Mouse (Mus musculus) heart, embryonic 10.5 days (tissue): ENCODE data around the gene Spen. TPM values are rescaled to one million over a fixed set of nuclear protein-coding genes. Genes with fewer than 3 reads are reported as not detected.
A peak's percentile ranks its signal among the peaks of the same experiment; 100 is the strongest.
"Not testable (repeated sequence)": the region's sequence is repeated elsewhere in the genome, so short reads cannot be mapped to it uniquely, and the experiment has no call there.

Source experiments
- DNase-seq: peaks from one replicate; pipeline ENCODE4 v3.0.0-alpha.2; 2017; ENCODE audit warnings: low spot score
- H3K27ac ChIP-seq: fragments of 300-500 bp; sonication (generic); 2 replicates; pipeline ENCODE4 v1.5.1; 2016; ENCODE audit warnings: mild to moderate bottlenecking
- H3K27me3 ChIP-seq: fragments of 300-500 bp; sonication (generic); 2 replicates; pipeline ENCODE4 v1.6.1; 2016; ENCODE audit warnings: mild to moderate bottlenecking; ENCODE audit not compliant: poor library complexity, insufficient read depth, severe bottlenecking
- H3K36me3 ChIP-seq: fragments of 300-500 bp; sonication (generic); 2 replicates; pipeline ENCODE4 v1.6.1; 2016; ENCODE audit warnings: mild to moderate bottlenecking, moderate library complexity
- H3K4me1 ChIP-seq: fragments of 300-500 bp; sonication (generic); 2 replicates; pipeline ENCODE4 v1.6.1; 2016; ENCODE audit warnings: mild to moderate bottlenecking
- H3K4me3 ChIP-seq: fragments of 300-500 bp; sonication (generic); 2 replicates; pipeline ENCODE4 v1.5.1; 2016; ENCODE audit warnings: mild to moderate bottlenecking, moderate library complexity
- H3K9me3 ChIP-seq: fragments of 300-500 bp; sonication (generic); 2 replicates; pipeline ENCODE4 v1.6.1; 2016; ENCODE audit warnings: mild to moderate bottlenecking, moderate library complexity
- WGBS: fragments of 180-500 bp; shearing (Covaris S2); methylation state at CpG from one replicate; pipeline ENCODE4 v1.1.7; 2016; 5-methylcytosine and 5-hydroxymethylcytosine counted together
- polyA plus RNA-seq: library from polyadenylated mRNA; unstranded; fragments of >200 nt; fragmentation: Nextera tagmentation; extraction: Ambion mirVana; gene quantifications from 2 replicates; pipeline ENCODE4 v1.2.1, GENCODE M21; 2016

Spen gene
- polyA plus RNA-seq, 1 experiment from 2014 or later: 8.4 TPM

DNA sequence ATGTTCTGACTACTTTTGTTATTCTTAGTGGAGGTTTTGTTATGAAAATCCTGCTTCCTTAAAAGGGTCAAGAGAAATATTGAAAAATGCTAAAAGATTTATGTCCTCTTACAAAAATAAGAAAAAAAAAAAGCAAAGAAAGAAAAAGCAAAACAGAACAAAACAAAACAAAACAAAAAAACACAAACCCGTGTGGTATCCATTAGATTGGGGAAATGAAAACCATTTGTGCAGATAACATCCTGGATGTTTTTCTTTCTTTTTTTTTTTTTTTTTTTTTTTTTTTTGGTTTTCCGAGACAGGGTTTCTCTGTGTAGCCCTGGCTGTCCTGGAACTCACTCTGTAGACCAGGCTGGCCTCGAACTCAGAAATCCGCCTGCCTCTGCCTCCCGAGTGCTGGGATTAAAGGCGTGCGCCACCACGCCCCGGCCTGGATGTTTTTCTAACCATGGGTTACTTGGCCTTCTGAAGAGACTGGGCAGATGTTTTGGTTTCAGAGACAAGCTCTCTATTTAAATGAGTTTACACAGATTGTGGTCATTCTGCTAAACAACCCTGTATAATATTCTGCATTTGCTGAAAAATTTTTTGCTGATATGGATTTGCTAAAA lies 16.0 kb upstream of the Spen start:
- not testable (repeated sequence) for H3K36me3 ChIP-seq, H3K27me3 ChIP-seq, H3K27ac ChIP-seq, DNase-seq, H3K9me3 ChIP-seq, H3K4me3 ChIP-seq
- WGBS: 84% methylated on average over 8 of the region's 9 CpGs
- H3K4me1 ChIP-seq: peaks cover 19% of the 10 kb centered on the region

- Histone ChIP-seq H3K27ac (no peak overlapping the region), H3K4me1 (peaks cover 6% of the 10 kb centered on the region), H3K27me3 (no peaks in the 10 kb centered on the region), H3K9me3 (no peaks in the 10 kb centered on the region), H3K36me3 (no peaks in the 10 kb centered on the region), H3K4me3 (no peak overlapping the region)
- DNase-seq: no peak
- 35% methylated on average over 2 of the region's 2 CpGs for WGBS
Observed at GRCm38 (mm10) chr4:141552484-141552883, 14.1 kb upstream of the Spen start.

DNA sequence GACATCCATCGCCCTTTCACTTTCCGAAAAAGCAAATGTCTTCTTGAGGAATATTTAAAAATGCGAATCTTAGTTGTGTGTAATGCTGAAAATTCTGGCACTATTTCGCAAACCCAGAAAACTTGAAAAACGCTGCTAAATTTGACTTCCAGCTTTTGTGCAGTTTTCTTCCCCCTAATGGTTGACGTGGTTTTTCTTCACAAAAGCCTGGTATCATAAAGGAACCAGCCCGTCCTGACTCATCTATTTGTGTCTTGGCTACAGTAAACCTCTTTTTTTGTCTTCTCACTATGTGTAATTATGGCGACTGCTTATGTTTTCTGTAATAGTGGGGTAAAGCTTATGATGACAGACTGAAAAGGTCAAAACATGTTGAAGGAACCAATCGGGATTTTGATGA lies 8.9 kb upstream of the Spen start:
- no peaks in the 10 kb centered on the region for H3K27me3 ChIP-seq
- no peak for DNase-seq
- no peaks in the 10 kb centered on the region for H3K9me3 ChIP-seq
- WGBS: 25% methylated on average over 9 of the region's 9 CpGs
- peak overlapping the region; percentile 77 for H3K4me3 ChIP-seq
- H3K27ac ChIP-seq: peak overlapping the region; percentile 98
- peaks cover 13% of the 10 kb centered on the region for H3K4me1 ChIP-seq
- no peaks in the 10 kb centered on the region for H3K36me3 ChIP-seq

GRCm38 (mm10) chr4:141546334-141547200 lies 8.2 kb upstream of the Spen start:
- 2% methylated on average over 92 of the region's 98 CpGs for WGBS
- Histone ChIP-seq H3K4me3 (peak overlapping the region; percentile 77), H3K27ac (peak overlapping the region; percentile 98), H3K36me3 (no peaks in the 10 kb centered on the region), H3K4me1 (peaks cover 13% of the 10 kb centered on the region), H3K27me3 (no peaks in the 10 kb centered on the region), H3K9me3 (no peaks in the 10 kb centered on the region)
- DNase-seq: peak; percentile 93

- under 1% methylated on average over 56 of the region's 56 CpGs for WGBS
- peak overlapping the region; percentile 98 for H3K27ac ChIP-seq
- no peaks in the 10 kb centered on the region for H3K36me3 ChIP-seq
- H3K27me3 ChIP-seq: no peaks in the 10 kb centered on the region
- H3K9me3 ChIP-seq: no peaks in the 10 kb centered on the region
- DNase-seq: peak; percentile 100
- H3K4me3 ChIP-seq: peak overlapping the region; percentile 77
- peaks cover 10% of the 10 kb centered on the region for H3K4me1 ChIP-seq
Observed at GRCm38 (mm10) chr4:141545743-141546333, 7.4 kb upstream of the Spen start.

DNA sequence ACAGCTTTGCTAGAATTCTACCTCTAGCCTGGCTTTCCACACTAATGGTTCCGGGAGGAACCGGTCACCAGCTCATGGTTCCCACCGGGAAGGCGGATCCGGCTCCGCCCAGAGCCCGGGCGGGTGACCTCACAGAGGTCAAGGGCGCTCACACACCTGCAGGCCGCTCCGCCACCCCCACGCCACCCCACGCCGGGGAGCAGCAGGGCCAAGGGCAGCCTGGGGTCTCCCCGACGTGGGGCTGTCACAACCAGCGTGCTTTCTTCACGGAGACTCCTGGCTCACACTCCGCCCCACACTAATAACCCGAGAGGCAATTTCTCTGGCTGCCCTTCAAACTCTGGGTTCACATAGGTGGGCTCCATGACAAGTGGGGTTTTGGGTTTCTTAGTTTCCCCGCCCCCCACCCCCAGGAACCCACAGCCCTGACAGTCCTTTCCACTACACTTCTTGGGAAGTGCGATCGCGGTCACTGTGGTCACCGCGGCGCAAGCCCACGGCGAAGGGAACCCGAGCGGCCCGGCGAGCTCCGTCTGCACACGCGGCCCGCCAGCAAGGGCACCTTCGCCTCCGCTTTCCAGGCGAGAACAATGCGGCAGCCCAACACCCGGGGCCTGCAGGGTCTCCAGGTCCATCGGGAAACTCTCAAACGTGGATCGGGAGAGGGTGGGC lies 6.8 kb upstream of the Spen start:
- Histone ChIP-seq H3K9me3 (no peaks in the 10 kb centered on the region), H3K27me3 (no peaks in the 10 kb centered on the region), H3K4me3 (peak overlapping the region; percentile 77), H3K4me1 (peaks cover 9% of the 10 kb centered on the region; the same call in 1 of the 2 replicates), H3K27ac (peak overlapping the region; percentile 98), H3K36me3 (no peaks in the 10 kb centered on the region)
- under 1% methylated on average over 45 of the region's 45 CpGs for WGBS
- DNase-seq: peak; percentile 88

DNA sequence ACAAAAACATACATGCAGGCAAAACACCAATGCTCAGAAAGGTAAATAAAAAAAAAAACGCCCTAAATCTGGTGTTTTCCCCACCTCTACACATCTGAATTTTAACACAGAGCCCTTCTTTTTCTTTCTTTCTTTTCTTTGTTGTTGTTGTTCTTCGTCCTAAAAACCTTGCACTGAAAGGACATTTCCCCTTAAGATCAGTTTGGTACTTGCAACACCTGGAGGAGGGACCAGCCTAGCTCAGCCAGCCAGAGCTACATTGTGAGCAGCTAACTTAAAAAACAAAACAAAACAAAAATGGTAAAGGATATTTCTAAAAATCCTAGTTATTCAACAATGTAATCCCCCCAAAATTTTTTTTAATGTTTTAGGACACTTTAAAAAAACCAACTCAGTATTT lies 6.1 kb upstream of the Spen start:
- DNase-seq: no peak
- H3K4me1 ChIP-seq: peaks cover 12% of the 10 kb centered on the region
- no peaks in the 10 kb centered on the region for H3K27me3 ChIP-seq
- H3K4me3 ChIP-seq: peak overlapping the region; percentile 77
- 43% methylated on average over 2 of the region's 2 CpGs for WGBS
- no peaks in the 10 kb centered on the region for H3K36me3 ChIP-seq
- peak overlapping the region; percentile 98 for H3K27ac ChIP-seq
- H3K9me3 ChIP-seq: no peaks in the 10 kb centered on the region

- 69% methylated on average over 3 of the region's 3 CpGs for WGBS
Observed at GRCm38 (mm10) chr4:141543593-141543992, 5.2 kb upstream of the Spen start.

GRCm38 (mm10) chr4:141541851-141542250 lies 3.5 kb upstream of the Spen start:
- Histone ChIP-seq H3K27me3 (no peaks in the 10 kb centered on the region), H3K4me3 (no peak overlapping the region), H3K36me3 (no peaks in the 10 kb centered on the region), H3K9me3 (no peaks in the 10 kb centered on the region), H3K27ac (no peak overlapping the region), H3K4me1 (peaks cover 18% of the 10 kb centered on the region)
- DNase-seq: no peak
- WGBS: 44% methylated on average over 7 of the region's 7 CpGs

More at GRCm38 (mm10) chr4:141543593-141543992, 5.2 kb upstream of the Spen start:
- no peak for DNase-seq
- no peaks in the 10 kb centered on the region for H3K36me3 ChIP-seq
- H3K4me1 ChIP-seq: peaks cover 20% of the 10 kb centered on the region
- H3K27ac ChIP-seq: no peak overlapping the region
- no peaks in the 10 kb centered on the region for H3K9me3 ChIP-seq
- H3K27me3 ChIP-seq: no peaks in the 10 kb centered on the region
- no peak overlapping the region for H3K4me3 ChIP-seq

DNA sequence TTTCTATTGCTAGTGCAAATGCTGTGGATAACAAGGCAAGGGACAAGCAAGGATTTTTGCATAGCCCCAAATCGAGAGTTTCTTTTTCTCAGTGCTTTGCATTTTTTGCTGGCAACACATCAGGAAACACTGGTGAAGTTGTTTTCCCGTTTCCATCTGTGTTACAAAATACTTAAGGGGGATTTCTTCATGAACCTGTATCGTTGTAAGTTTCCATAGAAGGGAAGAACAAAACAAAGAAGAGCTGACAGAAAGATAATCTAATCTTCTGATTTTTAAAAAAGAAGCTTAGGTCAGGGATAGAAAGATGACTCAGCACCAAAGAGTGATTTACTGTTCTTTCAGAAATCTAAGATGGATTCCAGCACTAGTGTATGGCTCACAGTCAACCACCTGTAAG lies 2.4 kb upstream of the Spen start:
- no peaks in the 10 kb centered on the region for H3K27me3 ChIP-seq
- peaks cover 27% of the 10 kb centered on the region for H3K4me1 ChIP-seq
- no peak for DNase-seq
- WGBS: 66% methylated on average over 3 of the region's 3 CpGs
- no peak overlapping the region for H3K4me3 ChIP-seq
- H3K9me3 ChIP-seq: no peaks in the 10 kb centered on the region
- no peaks in the 10 kb centered on the region for H3K36me3 ChIP-seq
- H3K27ac ChIP-seq: no peak overlapping the region

DNA sequence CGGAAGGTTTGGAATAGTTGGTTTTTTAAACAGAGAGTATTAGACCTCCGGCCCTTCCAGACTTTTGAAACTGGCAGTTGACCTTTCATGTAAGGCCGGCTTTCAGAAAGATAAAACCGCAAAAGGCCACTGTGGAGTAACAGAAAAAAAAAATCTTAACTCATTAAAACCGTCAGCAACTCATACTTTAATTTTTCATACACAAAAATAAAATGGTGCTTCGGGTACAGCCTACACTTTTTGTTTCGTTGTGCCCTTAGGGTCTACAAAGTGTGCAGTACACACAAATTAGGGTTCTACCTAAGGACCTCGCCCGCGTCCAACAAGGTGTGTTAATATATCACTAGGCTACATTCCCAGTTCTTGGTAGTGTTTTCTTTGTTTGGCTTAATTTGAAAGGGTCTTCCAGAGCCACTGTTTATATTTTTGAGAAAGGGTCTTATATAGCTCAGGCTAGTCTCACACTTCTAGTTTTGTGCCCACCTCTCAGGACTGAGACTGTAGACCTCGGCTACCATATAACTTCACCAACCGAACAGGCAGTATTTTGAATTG lies 893 bp upstream of the Spen start:
- H3K27me3 ChIP-seq: no peaks in the 10 kb centered on the region
- peak overlapping the region; percentile 98 for H3K4me3 ChIP-seq
- H3K9me3 ChIP-seq: no peaks in the 10 kb centered on the region
- H3K27ac ChIP-seq: peak overlapping the region; percentile 97
- DNase-seq: no peak
- WGBS: 44% methylated on average over 12 of the region's 12 CpGs
- H3K36me3 ChIP-seq: no peaks in the 10 kb centered on the region
- H3K4me1 ChIP-seq: peaks cover 38% of the 10 kb centered on the region

- Histone ChIP-seq H3K9me3 (no peaks in the 10 kb centered on the region), H3K27me3 (no peaks in the 10 kb centered on the region), H3K4me1 (peaks cover 50% of the 10 kb centered on the region), H3K36me3 (no peaks in the 10 kb centered on the region), H3K4me3 (peak overlapping the region; percentile 98), H3K27ac (peak overlapping the region; percentile 97)
- WGBS: under 1% methylated on average over 101 of the region's 101 CpGs
- DNase-seq: no peak
Observed at GRCm38 (mm10) chr4:141537706-141538407, 540 bp downstream of the Spen start.
